Mouse (Mus musculus) hindbrain, embryonic 14.5 days (tissue): ENCODE measurements around the gene Coro2b. TPM values are rescaled to one million over a fixed set of nuclear protein-coding genes. Genes with fewer than 3 reads are reported as not detected.

Source experiments
- ATAC-seq: fragments of 200-750 bp; cut with Nextera tagmentation; 2 replicates; pipeline ENCODE4 v1.8.0; 2017; ENCODE audit warnings: moderate number of reproducible peaks, mild to moderate bottlenecking, moderate TSS enrichment, moderate library complexity; ENCODE audit not compliant: low FRiP score
- DNase-seq: peaks from one replicate; pipeline ENCODE4 v3.0.0-alpha.2; 2015; ENCODE audit warnings: low spot score
- H3K27ac ChIP-seq: fragments of 300-500 bp; sonication (generic); 2 replicates; pipeline ENCODE4 v1.5.1; 2014; ENCODE audit warnings: mild to moderate bottlenecking, moderate library complexity
- H3K27me3 ChIP-seq: fragments of 300-500 bp; sonication (generic); 2 replicates; pipeline ENCODE4 v1.6.1; 2014; ENCODE audit warnings: mild to moderate bottlenecking, low read length, mixed read lengths; ENCODE audit not compliant: control insufficient read depth, insufficient read depth
- H3K36me3 ChIP-seq: fragments of 300-500 bp; sonication (generic); replicated peaks from 2 replicates; pipeline ENCODE4 v1.6.1; 2014; ENCODE audit not compliant: control insufficient read depth, insufficient read depth
- H3K4me1 ChIP-seq: fragments of 300-500 bp; sonication (generic); replicated peaks from 2 replicates; pipeline ENCODE4 v1.6.1; 2014; ENCODE audit warnings: antibody characterized with exemption, low read length, mixed read lengths; ENCODE audit not compliant: control insufficient read depth, insufficient read depth
- H3K4me2 ChIP-seq: fragments of 300-500 bp; sonication (generic); replicated peaks from 2 replicates; pipeline ENCODE4 v1.6.1; 2014; ENCODE audit warnings: mild to moderate bottlenecking, moderate library complexity
- H3K4me3 ChIP-seq: fragments of 300-500 bp; sonication (generic); replicated peaks from 2 replicates; pipeline ENCODE4 v1.5.1; 2014; ENCODE audit warnings: mild to moderate bottlenecking, low read length
- H3K9ac ChIP-seq: fragments of 300-500 bp; sonication (generic); 2 replicates; pipeline ENCODE4 v1.6.1; 2014
- H3K9me3 ChIP-seq: fragments of 300-500 bp; sonication (generic); 2 replicates; pipeline ENCODE4 v1.6.1; 2016; ENCODE audit warnings: low read length; ENCODE audit not compliant: control insufficient read depth
- WGBS: fragments of 180-500 bp; shearing (Covaris S2); extraction: QIAGEN DNeasy Blood & Tissue Kit; methylation state at CpG from one replicate; pipeline ENCODE4 v1.1.7; 2014; 5-methylcytosine and 5-hydroxymethylcytosine counted together
- polyA plus RNA-seq: library from polyadenylated mRNA; unstranded; fragments of >200 nt; fragmentation: Nextera tagmentation; extraction: Ambion mirVana; gene quantifications from 2 replicates; pipeline ENCODE4 v1.2.1, GENCODE M21; 2014

Gene Coro2b
- polyA plus RNA-seq, 1 experiment from 2014 or later = 38.5 TPM

DNA sequence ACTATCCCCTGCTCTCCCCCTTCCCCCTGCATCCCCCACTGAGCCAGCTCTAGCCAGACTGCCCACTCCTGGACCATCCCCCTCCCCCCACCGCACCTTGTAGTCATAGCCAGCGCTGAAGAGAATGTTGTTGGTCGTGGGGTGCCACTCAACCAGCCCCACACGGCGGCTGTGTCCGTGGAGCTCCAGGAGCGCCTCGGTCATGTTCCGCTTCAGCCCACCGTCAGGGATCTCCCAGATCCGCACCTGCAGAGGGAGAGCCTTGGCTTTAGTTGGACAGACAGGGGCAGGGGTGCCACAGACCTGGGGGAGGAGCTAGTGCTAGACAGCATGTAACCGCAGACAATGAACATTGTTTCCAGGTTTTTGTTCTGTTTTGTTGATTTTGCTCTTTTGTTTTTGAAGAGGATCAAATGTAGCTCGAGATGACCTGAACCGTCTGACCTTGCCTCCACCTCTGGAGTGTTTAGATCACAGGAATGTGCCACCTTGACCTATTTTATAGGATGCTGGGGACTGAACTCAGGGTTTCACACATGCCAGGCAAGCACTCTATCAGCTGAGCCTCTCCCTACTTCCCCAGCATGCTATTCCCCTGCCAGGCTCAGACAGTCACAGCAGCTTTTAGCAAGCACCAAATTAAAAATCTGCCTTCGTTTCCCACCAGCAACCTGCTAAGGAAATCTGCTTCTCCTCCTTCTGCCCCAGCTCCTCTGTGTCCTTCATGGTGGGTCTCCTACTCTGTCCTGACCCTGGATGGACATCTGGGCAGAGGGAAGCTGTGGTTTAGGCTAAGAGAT is 104.4 kb downstream of the Coro2b start:
- H3K4me3 ChIP-seq = no peak overlapping the region
- ATAC-seq (no peak), DNase-seq (no peak)
- H3K9me3 ChIP-seq = no peaks in the 10 kb centered on the region
- peaks cover 43% of the 10 kb centered on the region for H3K36me3 ChIP-seq
- no peak overlapping the region for H3K9ac ChIP-seq
- H3K27ac ChIP-seq = no peak overlapping the region
- H3K4me2 ChIP-seq = no peak overlapping the region
- H3K4me1 ChIP-seq = peaks cover 15% of the 10 kb centered on the region
- no peaks in the 10 kb centered on the region for H3K27me3 ChIP-seq
- 62% methylated on average over 15 of the region's 15 CpGs for WGBS

- Histone ChIP-seq H3K4me3 (no peak overlapping the region), H3K4me1 (peaks cover 7% of the 10 kb centered on the region), H3K36me3 (peaks cover 58% of the 10 kb centered on the region), H3K9ac (no peak overlapping the region), H3K27ac (no peak overlapping the region), H3K4me2 (no peak overlapping the region), H3K9me3 (no peaks in the 10 kb centered on the region), H3K27me3 (no peaks in the 10 kb centered on the region)
- no peak for ATAC-seq
- no peak for DNase-seq
- 91% methylated on average over 4 of the region's 4 CpGs for WGBS
Observed at GRCm38 (mm10) chr9:62430741-62431140, 106.1 kb downstream of the Coro2b start.

DNA sequence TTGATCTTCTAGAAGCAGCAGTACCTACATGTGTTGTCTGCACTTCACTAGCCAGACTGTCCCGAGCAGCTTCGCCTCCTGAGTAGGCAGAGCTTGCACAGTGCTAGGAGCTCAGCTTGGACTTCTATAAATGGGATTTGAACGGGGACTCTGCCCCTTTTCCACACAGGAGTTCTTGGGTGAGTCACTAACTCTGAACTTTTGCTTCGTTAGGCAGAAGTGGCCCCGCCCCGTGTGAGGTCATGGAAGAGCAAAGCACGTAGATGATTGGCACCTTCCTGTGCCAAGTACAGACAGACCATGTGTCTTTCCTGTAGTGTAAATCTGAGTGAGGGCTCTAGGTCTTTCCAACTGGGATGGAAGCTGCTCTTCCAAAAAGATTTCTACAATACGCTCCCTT is 109.8 kb downstream of the Coro2b start:
- Histone ChIP-seq H3K27me3 (no peaks in the 10 kb centered on the region), H3K27ac (no peak overlapping the region), H3K4me2 (no peak overlapping the region), H3K4me3 (no peak overlapping the region), H3K9ac (no peak overlapping the region), H3K36me3 (peaks cover 84% of the 10 kb centered on the region), H3K9me3 (no peaks in the 10 kb centered on the region), H3K4me1 (no peaks in the 10 kb centered on the region)
- WGBS = 91% methylated on average over 8 of the region's 8 CpGs
- ATAC-seq (no peak), DNase-seq (no peak)

DNA sequence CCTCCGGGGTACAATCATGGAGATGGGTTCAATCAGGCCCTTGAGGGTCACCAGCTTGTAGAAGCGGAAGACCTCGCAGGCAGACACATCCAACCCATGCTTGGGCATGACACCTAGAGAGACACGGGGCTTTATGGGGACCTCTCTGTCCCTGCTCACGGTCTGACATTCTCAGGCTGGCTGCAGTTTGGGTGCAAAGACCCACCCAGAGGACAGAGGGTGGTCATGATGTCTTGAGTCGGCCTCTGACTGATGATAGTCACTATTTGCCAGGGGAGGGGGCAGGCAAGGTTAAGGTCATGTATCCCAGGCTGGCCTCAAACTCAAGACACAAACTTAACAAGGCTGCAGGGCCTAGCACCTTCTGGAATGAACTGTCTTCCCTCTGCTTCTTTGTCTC is 110.3 kb downstream of the Coro2b start:
- Histone ChIP-seq H3K4me2 (no peak overlapping the region), H3K4me3 (no peak overlapping the region), H3K4me1 (no peaks in the 10 kb centered on the region), H3K27ac (no peak overlapping the region), H3K27me3 (no peaks in the 10 kb centered on the region), H3K9me3 (no peaks in the 10 kb centered on the region), H3K9ac (no peak overlapping the region), H3K36me3 (peaks cover 84% of the 10 kb centered on the region)
- ATAC-seq (no peak), DNase-seq (no peak)
- WGBS = 94% methylated on average over 6 of the region's 6 CpGs

GRCm38 (mm10) chr9:62426021-62426420 is 110.8 kb downstream of the Coro2b start:
- Histone ChIP-seq H3K4me2 (no peak overlapping the region), H3K27ac (no peak overlapping the region), H3K9me3 (no peaks in the 10 kb centered on the region), H3K9ac (no peak overlapping the region), H3K4me3 (no peak overlapping the region), H3K27me3 (no peaks in the 10 kb centered on the region), H3K4me1 (no peaks in the 10 kb centered on the region), H3K36me3 (peaks cover 79% of the 10 kb centered on the region)
- DNase-seq (no peak), ATAC-seq (no peak)
- 88% methylated on average over 19 of the region's 19 CpGs for whole genome bisulfite sequencing

DNA sequence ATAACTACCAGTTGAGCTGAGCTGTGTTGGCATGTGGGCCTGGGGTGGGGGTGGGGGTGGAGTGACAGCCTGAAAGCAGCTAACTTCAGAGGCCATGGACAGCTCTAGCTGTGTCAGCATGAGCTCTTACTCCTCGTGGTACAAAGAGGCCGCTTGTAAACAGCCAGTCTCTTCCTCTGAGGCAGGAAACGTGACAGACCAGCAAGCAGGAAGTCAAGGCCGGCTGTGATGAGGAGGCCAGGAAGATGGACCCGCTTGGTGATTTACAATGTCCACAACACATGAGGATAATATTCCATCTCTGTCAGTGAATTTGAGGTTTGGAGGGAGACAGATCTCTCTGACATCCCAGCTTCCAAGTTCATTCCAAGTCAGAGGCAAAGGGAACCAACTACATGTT is 111.6 kb downstream of the Coro2b start:
- no peaks in the 10 kb centered on the region for H3K4me1 ChIP-seq

DNA sequence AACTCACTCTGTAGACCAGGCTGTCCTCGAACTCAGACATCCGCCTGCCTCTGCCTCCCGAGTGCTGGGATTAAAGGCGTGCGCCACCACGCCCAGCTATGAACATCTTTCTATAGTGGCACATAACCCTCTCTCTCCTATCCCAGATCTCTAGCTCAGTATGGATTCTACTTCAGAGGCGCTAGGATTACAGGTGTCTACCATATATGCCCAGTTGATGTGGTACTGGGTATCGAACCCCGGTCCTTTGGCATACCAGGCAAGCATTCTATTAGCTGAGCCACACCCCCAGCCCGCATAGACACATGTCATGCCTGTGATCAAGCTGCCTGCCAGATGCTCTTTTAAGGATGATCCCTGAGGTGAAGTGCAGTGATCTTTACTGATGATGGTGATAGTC is 113.0 kb downstream of the Coro2b start:
- Histone ChIP-seq H3K4me1 (no peaks in the 10 kb centered on the region), H3K9ac (no peak overlapping the region), H3K4me2 (no peak overlapping the region), H3K4me3 (no peak overlapping the region), H3K36me3 (peaks cover 58% of the 10 kb centered on the region), H3K27ac (no peak overlapping the region), H3K27me3 (no peaks in the 10 kb centered on the region), H3K9me3 (no peaks in the 10 kb centered on the region)
- WGBS = 96% methylated on average over 10 of the region's 10 CpGs
- DNase-seq (no peak), ATAC-seq (no peak)

More for the DNA sequence above, 111.6 kb downstream of the Coro2b start:
- 69% methylated on average over 5 of the region's 5 CpGs for WGBS
- DNase-seq (no peak), ATAC-seq (no peak)
- H3K36me3 ChIP-seq = peaks cover 71% of the 10 kb centered on the region
- no peaks in the 10 kb centered on the region for H3K27me3 ChIP-seq
- no peaks in the 10 kb centered on the region for H3K9me3 ChIP-seq
- no peak overlapping the region for H3K4me3 ChIP-seq
- no peak overlapping the region for H3K27ac ChIP-seq
- H3K4me2 ChIP-seq = no peak overlapping the region
- H3K9ac ChIP-seq = no peak overlapping the region

DNA sequence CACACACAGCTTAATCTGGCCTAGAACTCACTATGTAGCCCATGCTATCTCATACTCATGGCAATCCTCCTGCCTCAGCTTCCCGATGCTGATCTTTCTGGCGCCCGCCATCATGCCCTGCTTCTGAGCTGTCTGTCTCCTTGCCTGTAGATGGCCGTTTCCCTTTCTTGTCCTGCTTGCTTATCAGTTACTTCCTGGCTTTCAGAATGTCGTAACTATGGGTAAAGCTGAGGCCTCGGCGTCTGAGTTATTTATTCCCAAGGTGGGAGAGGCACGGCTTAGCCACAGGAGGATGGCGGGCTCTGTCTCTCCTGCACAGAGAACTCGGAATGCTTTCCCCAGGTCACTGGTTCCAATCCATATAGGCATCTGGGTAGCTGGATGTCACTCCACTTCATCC is 113.9 kb downstream of the Coro2b start:
- no peaks in the 10 kb centered on the region for H3K4me1 ChIP-seq
- H3K4me2 ChIP-seq = no peak overlapping the region
- H3K27ac ChIP-seq = no peak overlapping the region
- peaks cover 48% of the 10 kb centered on the region for H3K36me3 ChIP-seq
- H3K9me3 ChIP-seq = no peaks in the 10 kb centered on the region
- no peak overlapping the region for H3K9ac ChIP-seq
- H3K4me3 ChIP-seq = no peak overlapping the region
- ATAC-seq = no peak
- 89% methylated on average over 10 of the region's 10 CpGs for WGBS
- no peaks in the 10 kb centered on the region for H3K27me3 ChIP-seq
- no peak for DNase-seq

- 96% methylated on average over 6 of the region's 6 CpGs for WGBS
- Histone ChIP-seq H3K9ac (no peak overlapping the region), H3K4me2 (no peak overlapping the region), H3K27me3 (no peaks in the 10 kb centered on the region), H3K36me3 (peaks cover 38% of the 10 kb centered on the region), H3K27ac (no peak overlapping the region), H3K4me3 (no peak overlapping the region), H3K4me1 (no peaks in the 10 kb centered on the region), H3K9me3 (no peaks in the 10 kb centered on the region)
- no peak for DNase-seq
- ATAC-seq = no peak
Observed at GRCm38 (mm10) chr9:62421911-62422310, 114.9 kb downstream of the Coro2b start.

DNA sequence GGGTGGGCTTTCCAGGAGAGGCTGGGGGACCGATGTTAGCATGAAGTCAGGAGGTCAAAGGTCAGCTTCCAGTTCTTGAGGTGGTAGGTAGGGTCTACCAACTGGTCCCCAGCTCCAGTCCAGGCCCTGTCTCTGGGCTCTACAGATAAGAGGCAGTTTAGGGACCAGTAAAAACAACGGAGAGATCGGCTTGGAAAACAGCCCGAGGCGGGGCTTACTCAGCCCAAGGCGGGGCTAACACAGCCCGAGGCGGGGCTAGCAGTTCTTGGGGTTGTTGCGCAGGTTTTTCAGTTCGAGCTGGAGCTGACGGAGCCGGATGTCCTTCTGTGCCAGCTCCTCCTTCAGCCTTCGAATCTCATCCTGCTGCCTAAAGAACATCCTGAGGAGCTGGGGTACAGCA is 115.8 kb downstream of the Coro2b start:
- Histone ChIP-seq H3K4me2 (no peak overlapping the region), H3K9ac (no peak overlapping the region), H3K4me3 (no peak overlapping the region), H3K4me1 (no peaks in the 10 kb centered on the region), H3K27ac (no peak overlapping the region), H3K27me3 (no peaks in the 10 kb centered on the region), H3K9me3 (no peaks in the 10 kb centered on the region), H3K36me3 (peaks cover 30% of the 10 kb centered on the region)
- ATAC-seq (no peak), DNase-seq (peak; percentile 48)
- 2% methylated on average over 13 of the region's 13 CpGs for WGBS
